Mouse (Mus musculus) heart, embryonic 11.5 days (tissue): Measurements from ENCODE around the gene Samd8. TPM values are rescaled to one million over a fixed set of nuclear protein-coding genes. Genes with fewer than 3 reads are reported as not detected.

ENCODE experiments used
- ATAC-seq: fragments of 200-750 bp; cut with Nextera tagmentation; replicated peaks from 2 replicates; pipeline ENCODE4 v1.8.0; 2017; ENCODE audit warnings: moderate library complexity; ENCODE audit not compliant: insufficient number of reproducible peaks, low FRiP score, low TSS enrichment
- H3K27ac ChIP-seq: fragments of 300-500 bp; sonication (generic); 2 replicates; pipeline ENCODE4 v1.5.1; 2014; ENCODE audit warnings: mild to moderate bottlenecking, low read depth, low read length
- H3K27me3 ChIP-seq: fragments of 300-500 bp; sonication (generic); 2 replicates; pipeline ENCODE4 v1.6.1; 2014; ENCODE audit warnings: mild to moderate bottlenecking, low read length, mixed read lengths; ENCODE audit not compliant: control insufficient read depth, insufficient read depth
- H3K36me3 ChIP-seq: fragments of 300-500 bp; sonication (generic); 2 replicates; pipeline ENCODE4 v1.6.1; 2014; ENCODE audit warnings: mild to moderate bottlenecking, low read length, moderate library complexity, mixed read lengths; ENCODE audit not compliant: control insufficient read depth, insufficient read depth
- H3K4me1 ChIP-seq: fragments of 300-500 bp; sonication (generic); 2 replicates; pipeline ENCODE4 v1.6.1; 2014; ENCODE audit warnings: low read length; ENCODE audit not compliant: control insufficient read depth, insufficient read depth
- H3K4me2 ChIP-seq: fragments of 300-500 bp; sonication (generic); 2 replicates; pipeline ENCODE4 v1.6.1; 2014; ENCODE audit warnings: mild to moderate bottlenecking, moderate library complexity
- H3K4me3 ChIP-seq: fragments of 300-500 bp; sonication (generic); 2 replicates; pipeline ENCODE4 v1.5.1; 2014; ENCODE audit warnings: low read depth, low read length
- H3K9ac ChIP-seq: fragments of 300-500 bp; sonication (generic); 2 replicates; pipeline ENCODE4 v1.6.1; 2014; ENCODE audit warnings: mild to moderate bottlenecking, low read depth, low read length, moderate library complexity
- H3K9me3 ChIP-seq: fragments of 300-500 bp; sonication (generic); replicated peaks from 2 replicates; pipeline ENCODE4 v1.6.1; 2016; ENCODE audit warnings: low read length; ENCODE audit not compliant: control insufficient read depth
- WGBS: fragments of 180-500 bp; shearing (Covaris S2); extraction: QIAGEN DNeasy Blood & Tissue Kit; methylation state at CpG from one replicate; pipeline ENCODE4 v1.1.7; 2014; ENCODE audit not compliant: insufficient replicate concordance; 5-methylcytosine and 5-hydroxymethylcytosine counted together
- polyA plus RNA-seq: library from polyadenylated mRNA; unstranded; fragments of >200 nt; fragmentation: Nextera tagmentation; extraction: Ambion mirVana; gene quantifications from 2 replicates; pipeline ENCODE4 v1.2.1, GENCODE M21; 2014

The Samd8 gene
- polyA plus RNA-seq, 1 experiment from 2014 or later, result 10.8 TPM

GRCm38 (mm10) chr14:21791722-21792121 lies 41.4 kb downstream of the Samd8 start:
- WGBS, result 83% methylated on average over 4 of the region's 4 CpGs
- Histone ChIP-seq H3K4me2 (no peak overlapping the region), H3K27ac (no peak overlapping the region), H3K36me3 (peaks cover 5% of the 10 kb centered on the region), H3K4me1 (no peaks in the 10 kb centered on the region), H3K27me3 (no peaks in the 10 kb centered on the region), H3K9ac (no peak overlapping the region), H3K4me3 (no peak overlapping the region), H3K9me3 (no peaks in the 10 kb centered on the region)
- no peak for ATAC-seq

- Histone ChIP-seq H3K4me3 (no peak overlapping the region), H3K27me3 (no peaks in the 10 kb centered on the region), H3K4me2 (no peak overlapping the region), H3K9ac (no peak overlapping the region), H3K4me1 (no peaks in the 10 kb centered on the region), H3K27ac (no peak overlapping the region), H3K36me3 (peaks cover 5% of the 10 kb centered on the region), H3K9me3 (no peaks in the 10 kb centered on the region)
- no peak for ATAC-seq
- 91% methylated on average over 6 of the region's 6 CpGs for WGBS
Observed at GRCm38 (mm10) chr14:21792250-21792649, 41.9 kb downstream of the Samd8 start.

- Histone ChIP-seq H3K4me1 (no peaks in the 10 kb centered on the region), H3K9me3 (no peaks in the 10 kb centered on the region), H3K36me3 (no peaks in the 10 kb centered on the region), H3K4me3 (no peak overlapping the region), H3K27me3 (no peaks in the 10 kb centered on the region), H3K9ac (no peak overlapping the region), H3K4me2 (no peak overlapping the region), H3K27ac (no peak overlapping the region)
- 94% methylated on average over 4 of the region's 4 CpGs for whole genome bisulfite sequencing
- no peak for ATAC-seq
Observed at GRCm38 (mm10) chr14:21800641-21801040, 50.3 kb downstream of the Samd8 start.

- Histone ChIP-seq H3K4me3 (no peak overlapping the region), H3K4me2 (no peak overlapping the region), H3K9ac (no peak overlapping the region), H3K27ac (no peak overlapping the region), H3K27me3 (no peaks in the 10 kb centered on the region), H3K36me3 (no peaks in the 10 kb centered on the region), H3K9me3 (no peaks in the 10 kb centered on the region), H3K4me1 (no peaks in the 10 kb centered on the region)
- 74% methylated on average over 7 of the region's 7 CpGs for WGBS
- ATAC-seq, result no peak
Observed at GRCm38 (mm10) chr14:21801624-21802023, 51.3 kb downstream of the Samd8 start.

- WGBS, result 93% methylated on average over 6 of the region's 6 CpGs
- Histone ChIP-seq H3K27ac (no peak overlapping the region), H3K36me3 (no peaks in the 10 kb centered on the region), H3K9ac (no peak overlapping the region), H3K27me3 (no peaks in the 10 kb centered on the region), H3K9me3 (no peaks in the 10 kb centered on the region), H3K4me2 (no peak overlapping the region), H3K4me1 (no peaks in the 10 kb centered on the region), H3K4me3 (no peak overlapping the region)
- no peak for ATAC-seq
Observed at GRCm38 (mm10) chr14:21802543-21803206, 52.3 kb downstream of the Samd8 start.

- H3K9me3 ChIP-seq, result no peaks in the 10 kb centered on the region
- H3K36me3 ChIP-seq, result no peaks in the 10 kb centered on the region
- no peaks in the 10 kb centered on the region for H3K4me1 ChIP-seq
- no peak for ATAC-seq
- no peak overlapping the region for H3K27ac ChIP-seq
- H3K4me3 ChIP-seq, result no peak overlapping the region
- no peaks in the 10 kb centered on the region for H3K27me3 ChIP-seq
- no peak overlapping the region for H3K4me2 ChIP-seq
- WGBS, result 88% methylated on average over 2 of the region's 2 CpGs
- no peak overlapping the region for H3K9ac ChIP-seq
Observed at GRCm38 (mm10) chr14:21806203-21806602, 55.9 kb downstream of the Samd8 start.

GRCm38 (mm10) chr14:21806631-21807160 lies 56.4 kb downstream of the Samd8 start:
- Histone ChIP-seq H3K4me2 (no peak overlapping the region), H3K9ac (no peak overlapping the region), H3K27me3 (no peaks in the 10 kb centered on the region), H3K27ac (no peak overlapping the region), H3K9me3 (no peaks in the 10 kb centered on the region), H3K4me1 (peaks cover 4% of the 10 kb centered on the region; the same call in 1 of the 2 replicates), H3K4me3 (no peak overlapping the region), H3K36me3 (no peaks in the 10 kb centered on the region)
- ATAC-seq, result no peak
- WGBS, result 59% methylated on average over 3 of the region's 3 CpGs

GRCm38 (mm10) chr14:21808208-21808922 lies 58.0 kb downstream of the Samd8 start:
- WGBS, result 73% methylated on average over 8 of the region's 8 CpGs

More at GRCm38 (mm10) chr14:21808208-21808922, 58.0 kb downstream of the Samd8 start:
- Histone ChIP-seq H3K4me2 (no peak overlapping the region), H3K9ac (no peak overlapping the region), H3K36me3 (no peaks in the 10 kb centered on the region), H3K9me3 (no peaks in the 10 kb centered on the region), H3K27me3 (no peaks in the 10 kb centered on the region), H3K4me3 (no peak overlapping the region), H3K4me1 (peaks cover 6% of the 10 kb centered on the region; the same call in 1 of the 2 replicates), H3K27ac (no peak overlapping the region)
- no peak for ATAC-seq
